Mouse (Mus musculus): ENCODE results near the gene Hist2h3c1. TPM values are rescaled to one million over a fixed set of nuclear protein-coding genes. Genes with fewer than 3 reads are reported as not detected.
A peak's percentile ranks its signal among the peaks of the same experiment; 100 is the strongest.
"Not testable (repeated sequence)": the region's sequence is repeated elsewhere in the genome, so short reads cannot be mapped to it uniquely, and the experiment has no call there.

Gene Hist2h3c1
- polyA plus RNA-seq, 1 experiment from 2014 or later, result 1.3 TPM

DNA sequence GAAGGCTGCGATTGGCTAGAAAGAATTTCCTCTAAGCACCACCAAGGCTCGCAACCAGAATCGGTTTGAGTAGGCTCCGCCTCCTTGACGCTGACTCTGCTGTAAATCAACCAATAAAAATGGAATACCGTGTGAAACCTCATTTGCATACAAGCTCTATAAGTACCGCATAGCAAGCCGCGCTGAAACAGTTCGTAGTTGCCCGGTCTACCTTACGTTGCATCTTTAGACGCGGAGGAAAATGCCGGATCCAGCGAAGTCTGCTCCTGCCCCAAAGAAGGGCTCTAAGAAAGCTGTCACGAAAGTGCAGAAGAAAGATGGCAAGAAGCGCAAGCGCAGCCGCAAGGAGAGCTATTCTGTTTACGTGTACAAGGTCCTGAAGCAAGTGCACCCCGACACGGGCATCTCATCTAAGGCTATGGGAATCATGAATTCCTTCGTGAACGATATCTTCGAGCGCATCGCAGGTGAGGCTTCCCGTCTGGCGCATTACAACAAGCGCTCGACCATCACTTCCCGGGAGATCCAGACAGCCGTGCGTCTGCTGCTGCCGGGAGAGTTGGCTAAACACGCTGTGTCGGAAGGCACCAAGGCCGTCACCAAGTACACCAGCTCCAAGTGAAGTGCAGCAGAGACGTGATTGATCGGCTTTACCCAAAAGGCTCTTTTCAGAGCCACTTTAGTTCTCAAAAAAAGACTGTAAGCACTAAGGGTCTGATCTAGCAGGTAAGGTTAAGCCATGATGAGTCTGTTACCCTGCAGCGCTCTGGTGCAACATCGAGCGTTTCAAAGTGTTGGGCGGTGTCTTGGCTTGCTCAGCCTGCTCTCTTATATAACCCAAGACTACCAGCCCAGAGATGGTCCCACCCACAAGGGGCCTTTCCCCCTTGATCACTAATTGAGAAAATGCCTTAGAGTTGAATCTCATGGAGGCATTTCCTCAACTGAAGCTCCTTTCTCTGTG, 23.3 kb downstream of the Hist2h3c1 start, which contains the start of gene Hist2h2bb:
Gene Hist2h2bb (plus strand): TSS at position 242 of the 964 bp plus-strand sequence.
- Histone ChIP-seq H3K27me3 (ENCODE audit: control insufficient read depth, insufficient read depth, low read length) (no peaks in the 10 kb centered on the region), H3K4me1 (ENCODE audit: control insufficient read depth, insufficient read depth, low read length) (peaks cover 10% of the 10 kb centered on the region; the same call in 1 of the 2 replicates), H3K4me2 (ENCODE audit: low read depth, low read length) (peak within 1 kb of the TSS; percentile 96), H3K9me3 (replicated peaks; ENCODE audit: control insufficient read depth, low read length) (no peaks in the 10 kb centered on the region), H3K9ac (ENCODE audit: low read length) (peak within 1 kb of the TSS; percentile 80), H3K27ac (ENCODE audit: low read length) (peak within 1 kb of the TSS; percentile 92), H3K36me3 (ENCODE audit: control insufficient read depth, insufficient read depth, low read length) (no peaks in the 10 kb centered on the region), H3K4me3 (replicated peaks; ENCODE audit: low read length) (peak within 1 kb of the TSS; percentile 63)
- under 1% methylated on average over 45 of the region's 45 CpGs for WGBS
- peak; percentile 96 for ATAC-seq (ENCODE audit: insufficient read depth, low FRiP score)

DNA sequence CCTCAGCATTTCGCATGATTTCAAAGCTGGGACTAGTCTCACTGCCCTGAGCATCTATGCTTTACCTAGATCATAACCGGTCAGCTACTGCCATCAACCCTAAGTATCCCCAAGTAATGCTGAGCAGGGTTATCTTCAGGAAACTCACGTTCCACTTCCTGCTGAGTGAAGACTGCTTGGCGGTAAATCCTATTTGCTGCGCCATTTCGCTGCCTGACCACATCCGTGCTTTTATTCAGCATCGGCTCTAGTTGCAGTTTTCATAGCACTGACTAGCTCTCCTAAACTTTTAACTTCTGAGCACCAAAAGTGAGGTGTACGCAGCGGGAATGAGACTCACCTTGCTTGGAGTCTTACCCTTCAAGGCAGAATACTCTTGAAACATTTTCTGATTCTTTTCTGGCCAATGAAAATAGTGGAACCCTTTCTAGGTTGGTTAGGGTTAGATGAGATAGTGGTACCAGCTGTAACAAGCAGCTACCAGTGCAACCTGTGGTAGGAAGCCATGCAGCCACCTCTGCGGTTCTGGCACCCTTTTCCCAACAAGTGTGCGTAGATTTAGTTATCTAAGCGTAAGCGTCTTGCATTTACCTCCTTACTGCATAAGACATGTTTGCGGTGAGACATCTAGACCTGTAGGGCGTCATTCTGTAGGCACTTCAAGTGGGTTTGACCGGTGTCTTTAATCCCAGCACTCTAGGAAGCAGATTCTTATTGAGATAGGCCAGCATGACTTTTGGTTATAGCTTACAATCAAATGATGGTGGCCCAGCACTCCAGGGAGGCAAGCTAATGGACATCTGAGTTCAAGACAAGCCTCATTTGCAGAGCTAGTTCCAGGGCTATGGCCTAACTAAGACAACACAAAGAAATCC, 27.3 kb downstream of the Hist2h3c1 start:
- Histone ChIP-seq H3K9me3 (replicated peaks; ENCODE audit: control insufficient read depth, low read length) (no peaks in the 10 kb centered on the region), H3K27ac (ENCODE audit: low read length) (no peak overlapping the region), H3K27me3 (ENCODE audit: control insufficient read depth, insufficient read depth, low read length) (no peaks in the 10 kb centered on the region), H3K4me2 (ENCODE audit: low read depth, low read length) (no peak overlapping the region), H3K36me3 (ENCODE audit: control insufficient read depth, insufficient read depth, low read length) (no peaks in the 10 kb centered on the region), H3K4me3 (replicated peaks; ENCODE audit: low read length) (no peak overlapping the region), H3K4me1 (ENCODE audit: control insufficient read depth, insufficient read depth, low read length) (peaks cover 7% of the 10 kb centered on the region; the same call in 1 of the 2 replicates), H3K9ac (ENCODE audit: low read length) (no peak overlapping the region)
- ATAC-seq (ENCODE audit: insufficient read depth, low FRiP score), result no peak
- WGBS, result 86% methylated on average over 17 of the region's 17 CpGs

DNA sequence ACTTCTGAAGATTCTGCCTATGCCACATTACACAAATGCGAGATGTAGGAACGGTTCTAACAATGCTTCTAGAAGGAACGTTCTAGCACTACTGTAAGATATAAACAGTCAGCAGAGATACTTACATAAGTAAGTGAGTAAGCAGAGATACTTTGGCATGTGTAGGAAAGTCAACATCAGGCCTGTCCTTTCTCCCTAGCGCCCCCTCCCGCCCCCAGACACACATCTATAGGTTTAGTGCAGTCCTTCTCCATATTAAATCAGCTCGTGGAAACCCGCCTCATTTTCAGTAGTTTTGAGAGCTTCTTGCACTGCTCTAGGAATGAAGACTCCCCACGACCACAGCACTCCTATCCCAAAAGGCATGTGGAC, 30.9 kb downstream of the Hist2h3c1 start:
- Histone ChIP-seq H3K9me3 (replicated peaks; ENCODE audit: control insufficient read depth, low read length) (no peaks in the 10 kb centered on the region), H3K36me3 (ENCODE audit: control insufficient read depth, insufficient read depth, low read length) (no peaks in the 10 kb centered on the region), H3K4me2 (ENCODE audit: low read depth, low read length) (peak overlapping the region; percentile 65), H3K9ac (ENCODE audit: low read length) (peak overlapping the region; percentile 68), H3K4me3 (replicated peaks; ENCODE audit: low read length) (peak overlapping the region; percentile 52), H3K27me3 (ENCODE audit: control insufficient read depth, insufficient read depth, low read length) (no peaks in the 10 kb centered on the region), H3K4me1 (ENCODE audit: control insufficient read depth, insufficient read depth, low read length) (peaks cover 3% of the 10 kb centered on the region; the same call in 1 of the 2 replicates), H3K27ac (ENCODE audit: low read length) (peak overlapping the region; percentile 31; the same call in 1 of the 2 replicates)
- 12% methylated on average over 8 of the region's 8 CpGs for WGBS
- ATAC-seq (ENCODE audit: insufficient read depth, low FRiP score), result peak; percentile 27; the same call in 1 of the 2 replicates

DNA sequence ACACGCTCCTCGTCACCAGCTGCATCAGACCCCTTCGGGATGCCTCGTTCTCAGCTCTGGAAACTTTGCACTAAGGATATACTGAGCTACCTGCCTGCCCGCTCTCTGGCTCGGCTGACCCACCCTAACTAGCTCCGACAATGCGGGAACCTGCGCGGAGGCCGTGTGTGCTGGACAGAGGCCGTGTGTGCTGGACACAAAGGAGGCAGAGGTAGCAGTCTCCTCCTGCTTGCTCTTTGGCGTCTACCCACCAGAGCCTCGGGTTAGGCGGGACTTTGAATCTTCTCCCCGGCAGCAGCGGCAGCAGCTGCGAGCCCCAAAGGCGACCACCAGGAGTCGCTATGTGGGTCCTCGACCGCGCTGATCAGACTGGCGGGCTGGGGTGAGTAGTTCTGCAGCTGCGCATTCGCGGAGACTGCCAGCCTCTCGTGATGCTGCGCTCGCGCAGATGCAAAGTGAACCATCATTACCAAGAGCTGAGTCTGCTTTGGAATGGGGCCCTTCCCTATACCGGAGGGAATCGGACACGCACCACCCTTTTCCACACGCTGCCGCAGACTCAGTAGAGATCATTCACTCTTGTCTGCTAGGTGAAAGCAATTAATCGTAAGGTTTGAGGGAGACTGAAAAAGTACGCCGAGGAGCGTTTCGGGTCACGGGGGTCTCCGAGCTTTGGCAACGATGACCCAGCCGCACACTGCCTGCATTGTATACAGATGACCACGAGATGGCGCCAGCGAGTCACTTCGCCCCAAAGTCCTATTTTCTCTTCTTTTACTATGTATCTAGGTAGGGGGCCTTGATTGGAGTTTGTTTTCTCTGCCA, 31.5 kb downstream of the Hist2h3c1 start:
- under 1% methylated on average over 49 of the region's 49 CpGs for WGBS
- H3K9me3 ChIP-seq (replicated peaks; ENCODE audit: control insufficient read depth, low read length), result no peaks in the 10 kb centered on the region
- peak; percentile 95 for ATAC-seq (ENCODE audit: insufficient read depth, low FRiP score)
- H3K36me3 ChIP-seq (ENCODE audit: control insufficient read depth, insufficient read depth, low read length), result no peaks in the 10 kb centered on the region
- peak overlapping the region; percentile 68 for H3K9ac ChIP-seq (ENCODE audit: low read length)
- H3K4me2 ChIP-seq (ENCODE audit: low read depth, low read length), result peak overlapping the region; percentile 65
- H3K27me3 ChIP-seq (ENCODE audit: control insufficient read depth, insufficient read depth, low read length), result no peaks in the 10 kb centered on the region
- H3K4me1 ChIP-seq (ENCODE audit: control insufficient read depth, insufficient read depth, low read length), result peaks cover 3% of the 10 kb centered on the region; the same call in 1 of the 2 replicates
- H3K4me3 ChIP-seq (replicated peaks; ENCODE audit: low read length), result peak overlapping the region; percentile 52
- H3K27ac ChIP-seq (ENCODE audit: low read length), result peak overlapping the region; percentile 70

DNA sequence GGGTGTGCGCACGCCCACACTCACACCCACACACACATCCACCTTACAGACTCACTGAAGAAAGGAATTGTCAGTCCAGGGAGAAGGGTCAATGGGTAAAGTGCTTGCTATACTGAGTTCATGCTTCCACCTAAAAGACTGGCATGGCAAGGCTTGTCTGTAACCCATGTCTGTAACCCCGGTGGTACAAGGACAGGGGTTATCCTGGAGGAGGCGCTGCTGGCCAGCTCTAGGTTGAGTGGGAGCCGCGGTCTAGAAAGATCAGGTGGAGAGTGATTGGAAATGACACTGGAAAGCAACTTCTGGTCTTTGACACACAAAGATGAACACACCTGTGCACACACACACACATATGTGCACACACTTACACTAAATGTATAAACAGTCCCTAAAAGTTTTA, 34.2 kb downstream of the Hist2h3c1 start:
- H3K4me1 ChIP-seq (ENCODE audit: control insufficient read depth, insufficient read depth, low read length), result peaks cover 3% of the 10 kb centered on the region; the same call in 1 of the 2 replicates
- H3K4me3 ChIP-seq (replicated peaks; ENCODE audit: low read length), result no peak overlapping the region
- WGBS, result 62% methylated on average over 6 of the region's 6 CpGs
- H3K36me3 ChIP-seq (ENCODE audit: control insufficient read depth, insufficient read depth, low read length), result no peaks in the 10 kb centered on the region
- ATAC-seq (ENCODE audit: insufficient read depth, low FRiP score), result no peak
- peaks cover 7% of the 10 kb centered on the region for H3K27me3 ChIP-seq (ENCODE audit: control insufficient read depth, insufficient read depth, low read length)
- no peaks in the 10 kb centered on the region for H3K9me3 ChIP-seq (replicated peaks; ENCODE audit: control insufficient read depth, low read length)
- no peak overlapping the region for H3K27ac ChIP-seq (ENCODE audit: low read length)
- no peak overlapping the region for H3K9ac ChIP-seq (ENCODE audit: low read length)
- H3K4me2 ChIP-seq (ENCODE audit: low read depth, low read length), result no peak overlapping the region

DNA sequence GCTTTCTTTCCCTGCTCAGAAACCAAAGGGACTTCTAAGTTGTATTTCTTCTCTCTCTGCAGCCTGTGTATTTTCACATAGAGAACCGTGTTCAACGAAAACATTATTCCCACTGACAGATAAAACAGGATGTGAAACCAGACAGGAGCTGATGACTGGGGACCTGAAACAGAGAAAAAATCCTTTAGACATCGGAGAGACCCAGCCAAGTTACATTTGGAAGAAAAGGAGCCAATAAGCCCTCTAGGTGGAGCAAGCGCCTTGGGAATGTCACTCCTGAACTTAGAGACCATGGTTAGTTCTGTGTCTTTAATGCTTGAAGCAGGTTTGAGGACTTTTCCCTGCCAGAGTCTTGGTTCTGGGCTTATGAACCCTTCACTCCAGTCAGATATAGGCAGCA, 38.0 kb downstream of the Hist2h3c1 start:
- H3K9me3 ChIP-seq (replicated peaks; ENCODE audit: control insufficient read depth, low read length), result no peaks in the 10 kb centered on the region
- H3K9ac ChIP-seq (ENCODE audit: low read length), result 0 out of 2 replicates have a peak overlapping the region, but pooled peaks have one; percentile 12
- 16% methylated on average over 4 of the region's 4 CpGs for WGBS
- H3K4me1 ChIP-seq (ENCODE audit: control insufficient read depth, insufficient read depth, low read length), result no peaks in the 10 kb centered on the region
- no peak for ATAC-seq (ENCODE audit: insufficient read depth, low FRiP score)
- H3K36me3 ChIP-seq (ENCODE audit: control insufficient read depth, insufficient read depth, low read length), result no peaks in the 10 kb centered on the region
- H3K27ac ChIP-seq (ENCODE audit: low read length), result no peak overlapping the region
- H3K4me3 ChIP-seq (replicated peaks; ENCODE audit: low read length), result no peak overlapping the region
- H3K27me3 ChIP-seq (ENCODE audit: control insufficient read depth, insufficient read depth, low read length), result peaks cover 9% of the 10 kb centered on the region
- peak overlapping the region; percentile 4; the same call in 1 of the 2 replicates for H3K4me2 ChIP-seq (ENCODE audit: low read depth, low read length)

DNA sequence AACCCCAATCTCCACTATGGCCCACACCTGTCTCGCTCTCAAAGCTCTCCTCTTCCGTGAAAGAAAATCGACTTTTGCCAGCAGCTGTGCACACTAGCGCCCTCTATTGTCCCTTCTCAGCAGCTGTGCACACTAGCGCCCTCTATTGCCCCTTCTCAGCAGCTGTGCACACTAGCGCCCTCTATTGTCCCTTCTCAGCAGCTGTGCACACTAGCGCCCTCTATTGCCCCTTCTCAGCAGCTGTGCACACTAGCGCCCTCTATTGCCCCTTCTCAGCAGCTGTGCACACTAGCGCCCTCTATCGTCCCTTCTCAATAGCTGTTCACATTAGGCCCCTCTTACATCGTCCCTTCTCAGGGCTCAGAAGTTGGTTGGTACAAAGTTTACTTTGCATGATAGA, 40.8 kb downstream of the Hist2h3c1 start:
- not testable (repeated sequence) for H3K4me1 ChIP-seq (ENCODE audit: control insufficient read depth, insufficient read depth, low read length); H3K27me3 ChIP-seq (ENCODE audit: control insufficient read depth, insufficient read depth, low read length); H3K27ac ChIP-seq (ENCODE audit: low read length); H3K36me3 ChIP-seq (ENCODE audit: control insufficient read depth, insufficient read depth, low read length); H3K9ac ChIP-seq (ENCODE audit: low read length); H3K4me2 ChIP-seq (ENCODE audit: low read depth, low read length); H3K4me3 ChIP-seq (replicated peaks; ENCODE audit: low read length); ATAC-seq (ENCODE audit: insufficient read depth, low FRiP score); H3K9me3 ChIP-seq (replicated peaks; ENCODE audit: control insufficient read depth, low read length)
- WGBS, result 86% methylated on average over 11 of the region's 11 CpGs

DNA sequence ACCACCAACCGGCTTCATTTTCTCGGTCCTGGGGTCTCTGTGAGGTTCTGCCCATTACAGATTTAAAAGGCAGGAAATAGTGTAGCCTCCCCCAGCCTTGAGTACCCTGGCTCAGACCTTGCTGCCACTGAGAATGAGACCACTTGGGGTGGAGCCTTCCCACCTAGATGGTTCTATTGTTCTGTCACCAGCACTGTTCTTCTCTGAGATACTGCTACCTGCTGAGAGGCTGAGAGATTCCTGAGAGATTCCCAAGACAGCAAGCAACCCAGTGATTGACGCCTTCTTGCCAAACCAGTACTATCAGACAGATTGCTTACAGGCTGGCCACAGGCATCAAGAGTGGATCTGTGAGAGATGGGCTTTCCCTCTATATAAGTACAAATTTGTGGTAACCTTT, 42.7 kb downstream of the Hist2h3c1 start:
- ATAC-seq (ENCODE audit: insufficient read depth, low FRiP score), result no peak
- WGBS, result 67% methylated on average over 3 of the region's 3 CpGs
- H3K9ac ChIP-seq (ENCODE audit: low read length), result no peak overlapping the region
- H3K27ac ChIP-seq (ENCODE audit: low read length), result no peak overlapping the region
- no peaks in the 10 kb centered on the region for H3K36me3 ChIP-seq (ENCODE audit: control insufficient read depth, insufficient read depth, low read length)
- no peaks in the 10 kb centered on the region for H3K9me3 ChIP-seq (replicated peaks; ENCODE audit: control insufficient read depth, low read length)
- peaks cover 3% of the 10 kb centered on the region; the same call in 1 of the 2 replicates for H3K27me3 ChIP-seq (ENCODE audit: control insufficient read depth, insufficient read depth, low read length)
- H3K4me2 ChIP-seq (ENCODE audit: low read depth, low read length), result no peak overlapping the region
- no peaks in the 10 kb centered on the region for H3K4me1 ChIP-seq (ENCODE audit: control insufficient read depth, insufficient read depth, low read length)
- no peak overlapping the region for H3K4me3 ChIP-seq (replicated peaks; ENCODE audit: low read length)

Data from stomach, embryonic 16.5 days (tissue).